Mouse (Mus musculus): ENCODE results near the gene Rdh11. TPM values are rescaled to one million over a fixed set of nuclear protein-coding genes. Genes with fewer than 3 reads are reported as not detected.

Rdh11 gene
- polyA plus RNA-seq, 1 experiment: 32.4 TPM

DNA sequence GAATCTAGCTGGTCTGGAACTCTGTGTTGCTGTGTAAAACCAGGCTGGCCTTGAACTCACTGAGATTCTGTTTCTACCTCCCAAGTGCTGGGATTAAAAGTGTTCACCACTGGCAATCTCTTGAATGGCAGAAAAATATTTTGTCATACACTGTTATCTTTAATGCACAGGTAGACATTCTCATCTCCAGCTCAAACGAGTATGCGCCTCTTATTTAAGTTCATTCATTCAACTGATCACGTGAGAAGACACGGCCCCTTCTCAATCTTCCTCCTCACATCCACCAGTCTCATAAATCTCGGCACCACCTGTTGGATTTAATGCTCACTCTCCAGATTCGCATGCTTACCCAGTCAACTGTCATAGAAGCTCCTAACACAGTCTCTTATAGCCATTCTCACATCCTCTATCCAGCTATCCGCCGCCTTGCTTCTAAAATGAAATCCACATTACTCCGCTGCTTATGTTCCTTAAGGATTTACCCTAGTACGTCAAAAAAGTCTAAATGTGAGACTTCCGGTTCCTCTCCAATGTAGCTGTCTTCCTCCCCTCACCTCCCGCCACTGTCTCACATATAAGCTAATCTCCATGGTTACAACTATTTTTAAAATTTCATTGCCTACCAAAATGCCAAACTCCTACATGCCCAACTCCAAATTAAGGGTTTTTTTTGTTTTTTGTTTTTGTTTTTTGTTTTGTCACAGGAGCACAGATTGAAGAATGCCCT, 20.7 kb downstream of the Rdh11 start:
- no peak for TF ChIP-seq CTCF (IDR thresholded peaks at IDR 0.05; ENCODE audit: borderline replicate concordance, insufficient read depth, low read depth, low read length)
- no peak for TF ChIP-seq POLR2A (IDR thresholded peaks at IDR 0.05; ENCODE audit: borderline replicate concordance, insufficient read depth, low read length)
- 27% methylated on average over 12 of the region's 12 CpGs for WGBS
- H3K27ac ChIP-seq (ENCODE audit: insufficient read depth, low read length): no peak overlapping the region
- no peak for DNase-seq
- peak overlapping the region; percentile 79 for H3K4me3 ChIP-seq (replicated peaks; ENCODE audit: insufficient read depth, low read depth, low read length)
- no peaks in the 10 kb centered on the region for H3K27me3 ChIP-seq (ENCODE audit: control insufficient read depth, insufficient read depth, low read length)
- H3K4me1 ChIP-seq (ENCODE audit: control insufficient read depth, insufficient read depth, low read length): no peaks in the 10 kb centered on the region

DNA sequence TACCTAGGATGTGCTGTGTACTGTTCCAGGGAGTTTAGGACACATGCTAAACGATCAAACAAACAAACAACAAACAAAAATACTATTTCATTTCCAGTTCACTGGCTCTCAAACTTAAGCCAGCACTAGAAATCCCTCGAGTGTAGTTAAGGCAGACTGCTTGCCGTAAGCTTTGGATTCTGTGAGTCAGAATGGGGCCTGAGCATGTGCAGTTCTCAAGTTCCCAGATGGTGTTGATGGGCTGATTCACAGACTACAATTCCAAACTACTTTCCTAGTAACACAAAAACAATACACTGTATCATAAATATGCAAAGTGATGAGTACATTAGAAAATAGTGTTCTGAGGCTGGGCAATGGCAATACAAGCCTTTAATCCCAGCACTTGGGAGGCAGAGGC, 21.7 kb downstream of the Rdh11 start:
- no peak for DNase-seq
- no peak overlapping the region for H3K27ac ChIP-seq (ENCODE audit: insufficient read depth, low read length)
- H3K27me3 ChIP-seq (ENCODE audit: control insufficient read depth, insufficient read depth, low read length): no peaks in the 10 kb centered on the region
- WGBS: 52% methylated on average over 3 of the region's 3 CpGs
- no peak overlapping the region for H3K4me3 ChIP-seq (replicated peaks; ENCODE audit: insufficient read depth, low read depth, low read length)
- no peak for TF ChIP-seq CTCF (IDR thresholded peaks at IDR 0.05; ENCODE audit: borderline replicate concordance, insufficient read depth, low read depth, low read length)
- TF ChIP-seq POLR2A (IDR thresholded peaks at IDR 0.05; ENCODE audit: borderline replicate concordance, insufficient read depth, low read length): no peak
- no peaks in the 10 kb centered on the region for H3K4me1 ChIP-seq (ENCODE audit: control insufficient read depth, insufficient read depth, low read length)

DNA sequence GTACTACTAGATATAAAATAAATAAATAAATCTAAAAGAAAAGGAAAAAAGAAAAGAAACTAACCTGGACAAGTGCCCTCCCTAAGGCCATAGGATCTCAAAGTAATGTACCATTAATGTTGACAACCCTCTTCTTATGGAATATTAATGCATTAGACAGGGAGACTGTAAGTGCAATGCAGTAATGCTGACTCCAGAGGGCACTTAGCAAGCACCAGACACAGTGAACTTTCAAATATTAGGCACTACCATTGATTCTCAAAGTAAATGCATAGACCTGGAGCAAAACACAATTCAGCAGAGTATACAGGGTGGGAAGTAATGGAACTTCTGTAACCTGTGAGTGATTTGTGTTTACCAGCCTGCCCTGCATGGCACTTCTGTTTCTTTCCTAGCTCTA, 22.9 kb downstream of the Rdh11 start:
- Histone ChIP-seq H3K27ac (ENCODE audit: insufficient read depth, low read length) (no peak overlapping the region), H3K4me1 (ENCODE audit: control insufficient read depth, insufficient read depth, low read length) (no peaks in the 10 kb centered on the region)
- TF ChIP-seq CTCF (IDR thresholded peaks at IDR 0.05; ENCODE audit: borderline replicate concordance, insufficient read depth, low read depth, low read length) (no peak), POLR2A (IDR thresholded peaks at IDR 0.05; ENCODE audit: borderline replicate concordance, insufficient read depth, low read length) (no peak)

DNA sequence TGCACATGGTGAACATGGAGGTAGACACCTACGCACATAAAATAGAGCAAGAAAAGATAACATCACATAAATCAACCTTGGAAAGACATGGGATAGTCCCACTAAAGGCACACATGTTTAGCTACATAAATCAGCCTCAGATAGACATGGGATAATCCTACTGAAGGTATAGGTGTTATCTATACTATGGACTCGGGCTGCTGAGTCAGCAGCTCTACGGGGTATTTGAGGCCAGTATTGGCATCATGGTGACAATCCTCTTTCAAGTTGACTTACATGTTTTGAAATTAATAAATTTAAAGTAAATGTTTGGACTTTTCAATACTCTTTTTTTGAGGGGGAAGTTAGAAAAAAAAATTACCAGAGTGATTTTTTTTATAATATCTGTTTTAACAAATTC, 29.2 kb downstream of the Rdh11 start:
- no peak overlapping the region for H3K27ac ChIP-seq (ENCODE audit: insufficient read depth, low read length)
- TF ChIP-seq CTCF (IDR thresholded peaks at IDR 0.05; ENCODE audit: borderline replicate concordance, insufficient read depth, low read depth, low read length) (no peak), POLR2A (IDR thresholded peaks at IDR 0.05; ENCODE audit: borderline replicate concordance, insufficient read depth, low read length) (no peak)
- 93% methylated on average over 3 of the region's 3 CpGs for WGBS

More for the DNA sequence above, 22.9 kb downstream of the Rdh11 start:
- Histone ChIP-seq H3K4me3 (replicated peaks; ENCODE audit: insufficient read depth, low read depth, low read length) (no peak overlapping the region), H3K27me3 (ENCODE audit: control insufficient read depth, insufficient read depth, low read length) (no peaks in the 10 kb centered on the region)
- no peak for DNase-seq

DNA sequence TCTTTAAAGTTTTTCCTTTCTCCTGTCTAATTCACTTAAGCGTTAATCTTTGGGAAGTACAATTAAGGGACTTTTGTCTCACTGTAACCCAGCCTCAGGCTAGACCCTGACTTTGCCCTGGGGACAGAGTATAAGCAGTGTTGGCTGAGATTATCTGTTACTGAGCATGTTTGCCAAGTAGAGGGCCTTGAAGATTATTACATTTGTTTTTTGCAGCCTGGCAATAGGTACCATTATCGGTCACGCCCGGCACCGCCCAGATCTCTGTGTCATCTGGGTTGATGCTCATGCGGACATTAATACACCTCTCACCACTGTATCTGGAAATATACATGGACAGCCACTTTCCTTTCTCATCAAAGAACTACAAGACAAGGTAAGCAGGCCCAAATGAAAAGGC, 42.4 kb downstream of the Rdh11 start:
- no peak for DNase-seq
- Histone ChIP-seq H3K4me1 (ENCODE audit: control insufficient read depth, insufficient read depth, low read length) (no peaks in the 10 kb centered on the region), H3K27me3 (ENCODE audit: control insufficient read depth, insufficient read depth, low read length) (no peaks in the 10 kb centered on the region), H3K4me3 (replicated peaks; ENCODE audit: insufficient read depth, low read depth, low read length) (no peak overlapping the region), H3K27ac (ENCODE audit: insufficient read depth, low read length) (no peak overlapping the region)
- WGBS: 93% methylated on average over 6 of the region's 6 CpGs
- no peak for TF ChIP-seq POLR2A (IDR thresholded peaks at IDR 0.05; ENCODE audit: borderline replicate concordance, insufficient read depth, low read length)
- TF ChIP-seq CTCF (IDR thresholded peaks at IDR 0.05; ENCODE audit: borderline replicate concordance, insufficient read depth, low read depth, low read length): no peak

More for the DNA sequence above, 29.2 kb downstream of the Rdh11 start:
- Histone ChIP-seq H3K4me3 (replicated peaks; ENCODE audit: insufficient read depth, low read depth, low read length) (no peak overlapping the region), H3K27me3 (ENCODE audit: control insufficient read depth, insufficient read depth, low read length) (no peaks in the 10 kb centered on the region), H3K4me1 (ENCODE audit: control insufficient read depth, insufficient read depth, low read length) (no peaks in the 10 kb centered on the region)
- no peak for DNase-seq

DNA sequence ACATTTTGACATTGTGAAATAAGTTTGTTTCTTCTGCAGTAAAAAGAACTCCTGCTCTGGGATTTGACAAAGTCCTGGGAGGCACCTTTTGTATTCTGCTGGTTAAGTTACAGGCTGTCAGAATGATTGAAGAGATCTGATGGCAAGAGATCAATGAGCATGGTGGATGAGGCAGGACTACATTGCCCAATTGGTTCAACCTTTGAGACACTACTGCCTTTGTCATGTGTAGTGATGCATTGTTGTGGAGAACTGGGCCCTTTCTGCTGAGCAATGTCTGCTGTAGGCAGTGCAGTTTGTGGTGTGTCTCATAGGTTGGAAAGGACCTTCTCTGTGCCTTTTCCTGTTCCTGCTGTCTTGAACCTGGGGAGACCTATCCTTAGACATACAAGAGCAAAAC, 50.7 kb downstream of the Rdh11 start:
- no peaks in the 10 kb centered on the region for H3K4me1 ChIP-seq (ENCODE audit: control insufficient read depth, insufficient read depth, low read length)
- no peak overlapping the region for H3K27ac ChIP-seq (ENCODE audit: insufficient read depth, low read length)
- no peak for TF ChIP-seq POLR2A (IDR thresholded peaks at IDR 0.05; ENCODE audit: borderline replicate concordance, insufficient read depth, low read length)
- no peak for TF ChIP-seq CTCF (IDR thresholded peaks at IDR 0.05; ENCODE audit: borderline replicate concordance, insufficient read depth, low read depth, low read length)
- H3K4me3 ChIP-seq (replicated peaks; ENCODE audit: insufficient read depth, low read depth, low read length): no peak overlapping the region
- H3K27me3 ChIP-seq (ENCODE audit: control insufficient read depth, insufficient read depth, low read length): no peaks in the 10 kb centered on the region
- DNase-seq: no peak

DNA sequence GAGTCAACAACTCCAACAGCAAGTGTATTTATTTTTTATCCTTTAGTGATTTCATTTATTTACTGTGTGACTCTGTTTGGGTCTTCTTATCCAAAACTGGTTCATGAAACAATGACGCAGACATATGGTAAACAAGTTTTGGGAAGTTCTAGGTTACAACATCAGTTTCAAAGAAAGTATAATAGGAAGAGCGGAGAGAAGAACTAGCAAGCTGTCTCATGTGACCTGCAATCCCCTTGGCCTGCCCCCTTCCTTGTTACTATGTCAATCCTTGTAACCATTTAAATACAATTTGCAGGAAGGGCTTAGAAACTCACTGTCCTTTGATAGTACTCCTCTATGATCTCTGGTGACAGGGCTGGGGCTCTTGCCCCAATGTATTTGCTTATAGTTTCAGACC, 51.3 kb downstream of the Rdh11 start:
- WGBS: 95% methylated on average over 2 of the region's 2 CpGs
- H3K27me3 ChIP-seq (ENCODE audit: control insufficient read depth, insufficient read depth, low read length): no peaks in the 10 kb centered on the region
- no peaks in the 10 kb centered on the region for H3K4me1 ChIP-seq (ENCODE audit: control insufficient read depth, insufficient read depth, low read length)
- no peak overlapping the region for H3K27ac ChIP-seq (ENCODE audit: insufficient read depth, low read length)
- TF ChIP-seq POLR2A (IDR thresholded peaks at IDR 0.05; ENCODE audit: borderline replicate concordance, insufficient read depth, low read length): no peak
- TF ChIP-seq CTCF (IDR thresholded peaks at IDR 0.05; ENCODE audit: borderline replicate concordance, insufficient read depth, low read depth, low read length): no peak
- DNase-seq: no peak
- H3K4me3 ChIP-seq (replicated peaks; ENCODE audit: insufficient read depth, low read depth, low read length): no peak overlapping the region

DNA sequence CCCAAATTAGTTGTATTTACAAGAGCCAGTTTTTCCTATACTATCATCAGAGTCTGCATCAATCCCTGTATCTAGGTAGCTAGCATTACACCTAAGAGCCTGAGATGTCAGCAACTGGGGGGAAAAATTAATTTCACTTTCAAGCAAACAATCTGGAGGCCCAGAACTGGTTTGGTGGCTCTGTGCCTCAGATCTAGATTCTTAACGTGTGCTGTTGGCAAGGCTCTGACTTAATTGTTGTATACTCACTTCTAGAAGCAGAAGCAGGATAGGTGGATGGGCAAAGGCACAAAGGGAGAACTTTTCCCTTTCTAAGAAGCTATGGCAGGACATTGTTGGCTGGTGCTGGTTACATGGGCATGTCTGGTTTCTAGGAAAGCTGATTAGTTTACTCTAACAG, 52.7 kb downstream of the Rdh11 start:
- Histone ChIP-seq H3K27ac (ENCODE audit: insufficient read depth, low read length) (no peak overlapping the region), H3K27me3 (ENCODE audit: control insufficient read depth, insufficient read depth, low read length) (no peaks in the 10 kb centered on the region), H3K4me1 (ENCODE audit: control insufficient read depth, insufficient read depth, low read length) (no peaks in the 10 kb centered on the region), H3K4me3 (replicated peaks; ENCODE audit: insufficient read depth, low read depth, low read length) (no peak overlapping the region)
- DNase-seq: no peak
- TF ChIP-seq CTCF (IDR thresholded peaks at IDR 0.05; ENCODE audit: borderline replicate concordance, insufficient read depth, low read depth, low read length) (no peak), POLR2A (IDR thresholded peaks at IDR 0.05; ENCODE audit: borderline replicate concordance, insufficient read depth, low read length) (no peak)
- 44% methylated on average over 1 of the region's 1 CpGs for WGBS

All from cerebellum, adult 2 months (tissue).